Comparison of ENCODE assay signal across 7 mouse cellular contexts in genomic region chr9:58535447-58536134, GRCm38 (mm10). TPM values are rescaled to one million over a fixed set of nuclear protein-coding genes. Genes with fewer than 3 reads are reported as not detected.
DNase-seq lines count a peak whose midpoint lies in the region; ATAC-seq and TF ChIP-seq lines count a peak whose summit lies in the region.

No protein-coding gene starts in this region.

- 80% methylated on average over 20 of the region's 20 CpGs for WGBS in intestine, embryonic 15.5 days
- 80% methylated on average over 20 of the region's 20 CpGs for WGBS in neural tube, embryonic 11.5 days

- peak; percentile 60 for ATAC-seq in intestine, embryonic 15.5 days
- 0 out of 2 replicates have a peak, but pooled peaks have one; percentile 41 for ATAC-seq in neural tube, embryonic 11.5 days (ENCODE audit: insufficient read depth, low FRiP score, low TSS enrichment)
- ATAC-seq in activated CD4-positive, CD25-positive, alpha-beta regulatory T cell, adult 4 months, result no peak

- H3K27me3 ChIP-seq in intestine, embryonic 15.5 days (replicated peaks), result no peaks in the 10 kb centered on the region
- H3K27me3 ChIP-seq in neural tube, embryonic 11.5 days (ENCODE audit: control insufficient read depth, insufficient read depth, low read length), result no peaks in the 10 kb centered on the region

- peak; percentile 41 to 55 for DNase-seq in layer of hippocampus, adult 2 months (ENCODE audit: low spot score in 2 of 2)
- DNase-seq in layer of hippocampus, adult 8-10 months (ENCODE audit: low spot score in 2 of 2), result no peak
- peak; percentile 47 for DNase-seq in Muller cell, postnatal 12 days (ENCODE audit: inconsistent ontology term)
- peak; percentile 71 for DNase-seq in embryo, embryonic 11 days
- peak; percentile 61 for DNase-seq in neural tube, embryonic 11.5 days (ENCODE audit: low spot score)

- peaks cover 3% of the 10 kb centered on the region; the same call in 1 of the 2 replicates for H3K36me3 ChIP-seq in intestine, embryonic 15.5 days
- H3K36me3 ChIP-seq in neural tube, embryonic 11.5 days (ENCODE audit: control insufficient read depth, insufficient read depth, low read length), result peaks cover 2% of the 10 kb centered on the region

- no peak overlapping the region for H3K4me2 ChIP-seq in intestine, embryonic 15.5 days (replicated peaks)
- H3K4me2 ChIP-seq in neural tube, embryonic 11.5 days (ENCODE audit: low read depth), result no peak overlapping the region

- peak; percentile 78 for TF ChIP-seq CTCF in layer of hippocampus, adult 2 months (conservative IDR thresholded peaks at IDR 0.05)

- H3K9ac ChIP-seq in intestine, embryonic 15.5 days, result no peak overlapping the region
- no peak overlapping the region for H3K9ac ChIP-seq in neural tube, embryonic 11.5 days (ENCODE audit: low read length)

- no peak overlapping the region for H3K4me3 ChIP-seq in layer of hippocampus, adult 2 months
- H3K4me3 ChIP-seq in intestine, embryonic 15.5 days (replicated peaks), result no peak overlapping the region
- H3K4me3 ChIP-seq in neural tube, embryonic 11.5 days (ENCODE audit: low read depth, low read length), result no peak overlapping the region

- no peak overlapping the region for H3K27ac ChIP-seq in layer of hippocampus, adult 2 months
- no peak overlapping the region for H3K27ac ChIP-seq in intestine, embryonic 15.5 days
- no peak overlapping the region for H3K27ac ChIP-seq in neural tube, embryonic 11.5 days (ENCODE audit: low read depth, low read length)

- no peaks in the 10 kb centered on the region for H3K4me1 ChIP-seq in intestine, embryonic 15.5 days (replicated peaks)
- H3K4me1 ChIP-seq in neural tube, embryonic 11.5 days (ENCODE audit: control insufficient read depth, insufficient read depth, low read length), result no peaks in the 10 kb centered on the region

- no peaks in the 10 kb centered on the region for H3K9me3 ChIP-seq in intestine, embryonic 15.5 days
- H3K9me3 ChIP-seq in neural tube, embryonic 11.5 days (ENCODE audit: control insufficient read depth, low read length), result no peaks in the 10 kb centered on the region

RNA-seq across cellular contexts. Expression of gene Cd276, which starts 19.6 kb away (rescaled TPM):
- total RNA-seq in layer of hippocampus, adult 2 months (2021), result 1 to 10 TPM; 7.4 to 8.2 TPM
- total RNA-seq in layer of hippocampus, adult 8-10 months (2022), result 1 to 10 TPM; 6.7 to 8.6 (median 7.7) TPM
- polyA plus RNA-seq in intestine, embryonic 15.5 days (2015; fragmentation: Nextera tagmentation; extraction: Ambion mirVana), result 22.7 and 23.6 TPM in 2 replicates
- 39.1 and 40.2 TPM in 2 replicates for polyA plus RNA-seq in neural tube, embryonic 11.5 days (2014; fragmentation: Nextera tagmentation; extraction: Ambion mirVana)
- polyA plus RNA-seq in activated CD4-positive, CD25-positive, alpha-beta regulatory T cell, adult 4 months (2017; shearing (Covaris generic)), result not detected

RNA-seq across cellular contexts. Expression of gene Nptn, which starts 46.4 kb away (rescaled TPM):
- 100 to 1,000 TPM; 834 to 835 TPM for total RNA-seq in layer of hippocampus, adult 2 months (2021)
- total RNA-seq in layer of hippocampus, adult 8-10 months (2022), result 100 to 1,000 TPM; 672 to 816 (median 749) TPM
- 119 TPM in 2 replicates for polyA plus RNA-seq in intestine, embryonic 15.5 days (2015; fragmentation: Nextera tagmentation; extraction: Ambion mirVana)
- polyA plus RNA-seq in neural tube, embryonic 11.5 days (2014; fragmentation: Nextera tagmentation; extraction: Ambion mirVana), result 72.9 and 85.0 TPM in 2 replicates
- 100 to 1,000 TPM; 106 to 119 TPM for polyA plus RNA-seq in activated CD4-positive, CD25-positive, alpha-beta regulatory T cell, adult 4 months (2017; shearing (Covaris generic))

RNA-seq across cellular contexts. Expression of gene Insyn1, which starts 47.2 kb away (rescaled TPM):
- 100 to 1,000 TPM; 236 to 254 TPM for total RNA-seq in layer of hippocampus, adult 2 months (2021)
- 100 to 1,000 TPM; 211 to 240 (median 223) TPM for total RNA-seq in layer of hippocampus, adult 8-10 months (2022)
- polyA plus RNA-seq in intestine, embryonic 15.5 days (2015; fragmentation: Nextera tagmentation; extraction: Ambion mirVana), result 0.67 and 0.96 TPM in 2 replicates
- 2.6 and 3.5 TPM in 2 replicates for polyA plus RNA-seq in neural tube, embryonic 11.5 days (2014; fragmentation: Nextera tagmentation; extraction: Ambion mirVana)
- not detected for polyA plus RNA-seq in activated CD4-positive, CD25-positive, alpha-beta regulatory T cell, adult 4 months (2017; shearing (Covaris generic))

Comparison
In these comparisons a context has a peak if more than half of its experiments do, and no peak if none do; other contexts are left out.
1. DNase-seq: peak in layer of hippocampus, adult 2 months (2 of 2), Muller cell, postnatal 12 days (single experiment), embryo, embryonic 11 days (single experiment) and neural tube, embryonic 11.5 days (single experiment); none in layer of hippocampus, adult 8-10 months (0 of 2).
2. RNA of gene Cd276, which starts 19.6 kb away (polyA plus RNA-seq): 39.1 to 40.2 TPM in neural tube, embryonic 11.5 days and 22.7 to 23.6 TPM in intestine, embryonic 15.5 days; not detected in activated CD4-positive, CD25-positive, alpha-beta regulatory T cell, adult 4 months; every median in the first group is over 10 times any median in the second.